Mouse (Mus musculus) small intestine, adult 2 months (tissue): ENCODE results near the gene Traf3ip1.

Experiments used
- CTCF ChIP-seq: fragments of 200-500 bp; IDR thresholded peaks from 2 replicates; pipeline ENCODE4 v1.5.1; 2012; ENCODE audit warnings: low read depth, mild to moderate bottlenecking, control low read depth, inconsistent platforms, low read length, moderate library complexity, mixed read lengths; ENCODE audit not compliant: insufficient replicate concordance, insufficient read length; ENCODE audit errors: extremely low read depth
- POLR2A ChIP-seq: fragments of 200-500 bp; IDR thresholded peaks from 2 replicates; pipeline ENCODE4 v1.6.1; 2012; ENCODE audit warnings: low read depth, mild to moderate bottlenecking, control low read depth, inconsistent platforms, low read length, moderate library complexity

DNA sequence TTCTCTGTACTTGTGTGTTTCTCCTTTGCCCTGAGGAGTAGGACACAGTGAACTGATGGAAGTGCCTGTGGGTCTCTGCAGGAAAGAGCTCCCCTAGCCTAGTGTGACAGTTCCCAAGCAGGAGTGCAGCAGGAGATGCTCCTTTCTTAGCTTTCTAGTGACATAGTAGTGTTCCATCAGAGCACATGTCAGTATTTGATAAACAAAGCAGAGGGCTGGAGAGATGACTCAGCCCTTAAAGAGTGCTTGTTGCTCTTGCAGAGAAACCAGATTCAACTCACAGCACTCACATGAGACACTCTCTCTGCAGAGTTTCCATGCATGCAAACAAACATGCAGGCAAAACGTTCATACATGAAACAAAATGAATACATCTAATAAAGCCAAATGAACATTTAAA, 50.8 kb downstream of the Traf3ip1 start:
- TF ChIP-seq CTCF, result no peak
- no peak for TF ChIP-seq POLR2A
